Mouse (Mus musculus) CH12.LX (cell line): Measurements from ENCODE around the gene Itpr1. TPM values are rescaled to one million over a fixed set of nuclear protein-coding genes. Genes with fewer than 3 reads are reported as not detected.

Experiments used
- DNase-seq: peaks from one replicate; pipeline ENCODE4 v3.0.0-alpha.2; 2013; ENCODE audit errors: extremely low read depth
- H3K27ac ChIP-seq: 2 replicates; pipeline ENCODE4 v1.5.1; 2012; ENCODE audit warnings: low read depth, mild to moderate bottlenecking, control low read depth, moderate library complexity; ENCODE audit not compliant: insufficient read depth
- H3K27me3 ChIP-seq: replicated peaks from 2 replicates; pipeline ENCODE3; 2012; ENCODE audit warnings: inconsistent platforms
- H3K36me3 ChIP-seq, 2 experiments: replicated peaks in 1 of 2; 2 replicates each; pipeline versions ENCODE3 to v1.6.1; 2012; ENCODE audit warnings: inconsistent platforms in 1 of 2, low read length in 1 of 2, mild to moderate bottlenecking in 1 of 2, mixed read lengths in 1 of 2, moderate library complexity in 1 of 2; ENCODE audit not compliant: control insufficient read depth in 1 of 2, insufficient read depth in 1 of 2
- H3K4me1 ChIP-seq, 2 experiments: 2 replicates each; pipeline ENCODE4 v1.6.1; 2012; ENCODE audit warnings: inconsistent platforms in 1 of 2, moderate library complexity in 1 of 2; ENCODE audit not compliant: insufficient read depth in 2 of 2, control insufficient read depth in 1 of 2
- H3K4me2 ChIP-seq: 2 replicates; pipeline ENCODE4 v1.6.1; 2012; ENCODE audit warnings: low read depth, mild to moderate bottlenecking, control low read depth; ENCODE audit not compliant: poor library complexity, insufficient read depth, severe bottlenecking
- H3K4me3 ChIP-seq, 3 experiments: fragments of 150-350 bp in 1 of 3; sonication (generic) in 1 of 3; replicated peaks in 1 of 3; 2 replicates each; pipeline versions ENCODE3 to v1.5.1; 2011 to 2012; ENCODE audit warnings: low read depth in 2 of 3, low read length in 2 of 3, mild to moderate bottlenecking in 2 of 3, moderate library complexity in 2 of 3, control low read depth in 1 of 3, improper control_type of control experiment in 1 of 3, inconsistent platforms in 1 of 3, mixed read lengths in 1 of 3; ENCODE audit not compliant: poor library complexity in 1 of 3
- H3K79me2 ChIP-seq: replicated peaks from 2 replicates; pipeline ENCODE4 v1.6.1; 2012; ENCODE audit warnings: mild to moderate bottlenecking, moderate library complexity; ENCODE audit not compliant: control insufficient read depth, poor library complexity, insufficient read depth, severe bottlenecking; ENCODE audit errors: extremely low read depth
- H3K9ac ChIP-seq: 2 replicates; pipeline ENCODE4 v1.6.1; 2012; ENCODE audit warnings: low read depth, mild to moderate bottlenecking, control low read depth, moderate library complexity; ENCODE audit not compliant: insufficient read depth
- H3K9me3 ChIP-seq: replicated peaks from 2 replicates; pipeline ENCODE3; 2012; ENCODE audit warnings: low read length, inconsistent platforms, mixed read lengths
- CHD2 ChIP-seq: IDR thresholded peaks from 2 replicates; pipeline ENCODE4 v1.6.1; 2011; ENCODE audit warnings: low read length, improper control_type of control experiment
- ELF1 ChIP-seq: IDR thresholded peaks from 2 replicates; pipeline ENCODE4 v1.6.1; 2014; ENCODE audit warnings: low read depth, mild to moderate bottlenecking, inconsistent platforms, low read length, improper control_type of control experiment
- IRF4 ChIP-seq: IDR thresholded peaks from 2 replicates; pipeline ENCODE4 v1.6.1; 2014; ENCODE audit warnings: low read depth, mild to moderate bottlenecking, inconsistent platforms, low read length, improper control_type of control experiment
- JUN ChIP-seq: IDR thresholded peaks from 2 replicates; pipeline ENCODE4 v1.6.1; 2011; ENCODE audit warnings: low read depth, mild to moderate bottlenecking, low read length, improper control_type of control experiment, moderate library complexity; ENCODE audit not compliant: insufficient read depth
- JUND ChIP-seq: conservative IDR thresholded peaks from 2 replicates; pipeline ENCODE4 v1.6.1; 2011; ENCODE audit warnings: low read depth, low read length, improper control_type of control experiment
- MAX ChIP-seq: IDR thresholded peaks from 2 replicates; pipeline ENCODE4 v1.6.1; 2011; ENCODE audit warnings: low read length, improper control_type of control experiment
- MAZ ChIP-seq: IDR thresholded peaks from 2 replicates; pipeline ENCODE4 v1.6.1; 2012; ENCODE audit warnings: low read depth, mild to moderate bottlenecking, inconsistent platforms, low read length, improper control_type of control experiment, moderate library complexity
- MEF2A ChIP-seq: IDR thresholded peaks from 2 replicates; pipeline ENCODE4 v1.6.1; 2014; ENCODE audit warnings: low read depth, mild to moderate bottlenecking, inconsistent platforms, low read length, improper control_type of control experiment, borderline replicate concordance
- MYC ChIP-seq: IDR thresholded peaks from 2 replicates; pipeline ENCODE4 v1.6.1; 2011; ENCODE audit warnings: low read depth, mild to moderate bottlenecking, improper control_type of control experiment, low read length
- NELFE ChIP-seq: IDR thresholded peaks from 2 replicates; pipeline ENCODE4 v1.6.1; 2011; ENCODE audit warnings: low read depth, low read length, improper control_type of control experiment
- RAD21 ChIP-seq: IDR thresholded peaks from 2 replicates; pipeline ENCODE4 v1.6.1; 2011; ENCODE audit warnings: low read depth, mild to moderate bottlenecking, low read length, improper control_type of control experiment, moderate library complexity
- SIN3A ChIP-seq: IDR thresholded peaks from 2 replicates; pipeline ENCODE4 v1.6.1; 2012; ENCODE audit warnings: low read length, improper control_type of control experiment, inconsistent platforms
- TCF12 ChIP-seq: IDR thresholded peaks from 2 replicates; pipeline ENCODE4 v1.6.1; 2014; ENCODE audit warnings: low read depth, mild to moderate bottlenecking, inconsistent platforms, low read length, improper control_type of control experiment
- USF1 ChIP-seq: IDR thresholded peaks from 2 replicates; pipeline ENCODE4 v1.6.1; 2014; ENCODE audit warnings: low read depth, mild to moderate bottlenecking, inconsistent platforms, low read length, improper control_type of control experiment
- USF2 ChIP-seq: conservative IDR thresholded peaks from 2 replicates; pipeline ENCODE4 v1.6.1; 2011; ENCODE audit warnings: low read depth, low read length, improper control_type of control experiment
- ZMIZ1 ChIP-seq: IDR thresholded peaks from 2 replicates; pipeline ENCODE4 v1.6.1; 2012; ENCODE audit warnings: low read depth, mild to moderate bottlenecking, inconsistent platforms, low read length, improper control_type of control experiment
- dilution Hi-C: fragments of 300-500 bp; cut with MboI; formaldehyde crosslinking; loops from 2 replicates; pipeline ENCODE4 v1.14.3; 2020; ENCODE audit warnings: low sequenced_read_pairs; ENCODE audit not compliant: extremely low pct_unique_long_range_greater_than_20kb, extremely low pct_ligation_motif_present
- in situ Hi-C: fragments of 300-500 bp; cut with MboI; formaldehyde crosslinking; loops from 3 replicates; pipeline ENCODE4 v1.14.3; 2019; ENCODE audit warnings: low sequenced_read_pairs, low pct_ligation_motif_present, low pct_unique_long_range_greater_than_20kb, mixed read lengths
- polyA plus RNA-seq: library from polyadenylated mRNA; unstranded; fragments of >175 nt; gene quantifications from 2 replicates; pipeline ENCODE4 v1.2.1, GENCODE M21; 2012; ENCODE audit warnings: low read depth; ENCODE audit not compliant: insufficient read length
- total RNA-seq, 2 experiments: library from RNA; depleted of rRNA; stranded (reverse); fragments of 300-350 nt in 1 of 2; fragments of >200 nt in 1 of 2; gene quantifications; 2 replicates each; pipeline ENCODE4 v1.2.3; 2012 to 2014

Gene Itpr1
- total and polyA plus RNA-seq, 3 experiments = 42.8 to 73.1 (median 53.4) TPM

GRCm38 (mm10) chr6:108248519-108248918, 35.6 kb downstream of the Itpr1 start:
- dilution Hi-C loops = no loop called here
- Histone ChIP-seq H3K4me3 (no peak overlapping the region), H3K4me2 (no peak overlapping the region), H3K27me3 (no peaks in the 10 kb centered on the region), H3K4me1 (peaks cover 11 to 60% of the 10 kb centered on the region in 2 experiments), H3K9ac (no peak overlapping the region), H3K9me3 (no peaks in the 10 kb centered on the region), H3K36me3 (peaks cover 6 to 83% of the 10 kb centered on the region in 2 experiments), H3K79me2 (peaks cover 17% of the 10 kb centered on the region), H3K27ac (0 out of 2 replicates have a peak overlapping the region, but pooled peaks have one; percentile 6)
- in situ Hi-C loops = no loop called here
- no peak for DNase-seq
- no peak for TF ChIP-seq IRF4
- no peak for TF ChIP-seq USF2
- TF ChIP-seq ELF1 = no peak
- no peak for TF ChIP-seq MAX
- TF ChIP-seq SIN3A = no peak
- no peak for TF ChIP-seq CHD2
- TF ChIP-seq JUN = no peak
- no peak for TF ChIP-seq NELFE
- no peak for TF ChIP-seq RAD21
- no peak for TF ChIP-seq JUND
- no peak for TF ChIP-seq TCF12
- no peak for TF ChIP-seq MYC
- TF ChIP-seq USF1 = no peak
- no peak for TF ChIP-seq MEF2A

DNA sequence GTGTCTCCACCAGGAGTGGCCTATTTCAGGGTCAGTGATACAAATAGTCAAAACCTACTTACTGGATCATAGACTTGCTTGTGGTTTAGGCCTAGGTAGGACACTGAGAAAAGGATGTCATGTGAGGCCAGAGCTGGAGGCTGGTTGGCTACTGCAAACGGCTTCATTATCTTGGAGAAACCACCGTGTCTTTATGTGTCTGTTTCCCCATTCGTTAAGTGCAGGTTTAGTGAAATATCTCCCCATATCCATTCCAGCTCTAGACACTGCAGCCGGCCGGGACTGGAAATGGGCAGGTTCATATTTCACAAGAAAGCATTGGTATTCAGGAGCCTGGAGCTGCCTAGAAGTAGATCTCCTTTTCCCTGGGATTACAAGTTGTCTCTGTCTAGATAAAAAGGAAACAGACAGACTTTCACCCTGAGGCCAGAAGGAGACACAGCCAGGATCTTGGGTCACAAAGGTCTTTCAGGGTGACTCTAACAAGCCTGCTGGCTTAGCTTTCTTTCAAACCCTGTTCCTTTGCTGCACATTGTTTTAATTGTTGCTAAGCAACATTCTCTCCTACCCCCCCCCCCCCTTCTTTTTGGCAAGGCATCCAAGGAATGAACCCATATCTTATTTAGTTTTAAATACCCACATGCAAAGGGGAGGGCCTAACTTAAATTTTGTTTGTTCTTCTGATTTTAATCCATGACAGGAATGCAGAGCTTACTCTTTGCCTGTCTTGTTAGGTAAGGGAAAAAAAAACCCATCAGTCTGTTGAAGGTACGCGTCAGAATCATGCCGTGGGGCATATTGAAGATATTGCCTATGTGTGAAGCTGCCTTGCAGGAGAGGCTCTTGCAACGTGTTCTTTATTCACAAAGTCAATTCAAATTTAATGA, 36.4 kb downstream of the Itpr1 start:
- dilution Hi-C loops = no loop called here

More for the DNA sequence above, 36.4 kb downstream of the Itpr1 start:
- no peak overlapping the region for H3K27ac ChIP-seq
- H3K36me3 ChIP-seq = peaks cover 2 to 82% of the 10 kb centered on the region in 2 experiments
- in situ Hi-C loops = no loop called here
- H3K79me2 ChIP-seq = peaks cover 20% of the 10 kb centered on the region
- no peaks in the 10 kb centered on the region for H3K9me3 ChIP-seq
- TF ChIP-seq USF1 (peak; percentile 53), MYC (no peak), NELFE (no peak), MAZ (no peak), ZMIZ1 (no peak)
- H3K27me3 ChIP-seq = no peaks in the 10 kb centered on the region
- H3K4me3 ChIP-seq = no peak overlapping the region
- H3K4me1 ChIP-seq = peaks cover 11 to 56% of the 10 kb centered on the region in 2 experiments
- no peak overlapping the region for H3K9ac ChIP-seq
- H3K4me2 ChIP-seq = no peak overlapping the region
- DNase-seq = peak; percentile 37
